Mouse (Mus musculus) thymus, postnatal 0 days (tissue): ENCODE data around the gene Vwce. TPM values are rescaled to one million over a fixed set of nuclear protein-coding genes. Genes with fewer than 3 reads are reported as not detected.
A peak's percentile ranks its signal among the peaks of the same experiment; 100 is the strongest.

ENCODE experiments used
- DNase-seq: peaks from one replicate; pipeline ENCODE4 v3.0.0-alpha.2; 2015; ENCODE audit warnings: low spot score
- polyA plus RNA-seq: library from polyadenylated mRNA; unstranded; fragments of >200 nt; fragmentation: Nextera tagmentation; extraction: Ambion mirVana; gene quantifications from 2 replicates; pipeline ENCODE4 v1.2.1, GENCODE M21; 2015

Gene Vwce
- polyA plus RNA-seq: 1.2 and 2.2 TPM in 2 replicates

GRCm38 (mm10) chr19:10634106-10634871 is at the start of gene Vwce:
TSS of gene Vwce (plus strand) at chr19:10634213.
- peak; percentile 58 for DNase-seq

- DNase-seq: peak; percentile 16
These were observed 48.9 kb upstream of the Vwce start for GRCm38 (mm10) chr19:10585112-10585511.

GRCm38 (mm10) chr19:10587231-10587630 is 46.8 kb upstream of the Vwce start:
- DNase-seq: no peak

GRCm38 (mm10) chr19:10589127-10589857 is 44.7 kb upstream of the Vwce start:
- no peak for DNase-seq

GRCm38 (mm10) chr19:10590301-10590700 is 43.7 kb upstream of the Vwce start:
- DNase-seq: no peak

GRCm38 (mm10) chr19:10591659-10592377 is 42.2 kb upstream of the Vwce start:
- no peak for DNase-seq

- DNase-seq: peak; percentile 48
These were observed 35.8 kb upstream of the Vwce start for GRCm38 (mm10) chr19:10598188-10598587.

- DNase-seq: no peak
These were observed 34.4 kb upstream of the Vwce start for GRCm38 (mm10) chr19:10599648-10600047.

- DNase-seq: no peak
These were observed 31.7 kb upstream of the Vwce start for GRCm38 (mm10) chr19:10602247-10602769.

- DNase-seq: peak; percentile 94
These were observed 31.2 kb upstream of the Vwce start for GRCm38 (mm10) chr19:10602787-10603186.

GRCm38 (mm10) chr19:10603660-10604523 is 30.1 kb upstream of the Vwce start:
- no peak for DNase-seq

- no peak for DNase-seq
These were observed 29.5 kb upstream of the Vwce start for GRCm38 (mm10) chr19:10604534-10604933.

- DNase-seq: peak; percentile 99
These were observed 28.6 kb upstream of the Vwce start, which contains the start of the genes Ddb1 and Tkfc for GRCm38 (mm10) chr19:10605293-10605900. TSS of gene Ddb1 (plus strand) at chr19:10605327. TSS of gene Tkfc (minus strand) at chr19:10605654.

- DNase-seq: no peak
These were observed 28.0 kb upstream of the Vwce start for GRCm38 (mm10) chr19:10605901-10606622.

- no peak for DNase-seq
These were observed 25.3 kb upstream of the Vwce start for GRCm38 (mm10) chr19:10608573-10609240.

- DNase-seq: peak; percentile 40
These were observed 882 bp downstream of the Vwce start for GRCm38 (mm10) chr19:10634872-10635318.

- no peak for DNase-seq
These were observed 3.8 kb downstream of the Vwce start for GRCm38 (mm10) chr19:10637840-10638239.

GRCm38 (mm10) chr19:10640080-10640479 is 6.1 kb downstream of the Vwce start:
- peak; percentile 33 for DNase-seq
